Mouse (Mus musculus) T-cell, adult 2 months (primary cell): ENCODE results near the gene Fhad1.

Experiments
- DNase-seq: peaks from one replicate; pipeline ENCODE4 v3.0.0; 2022; ENCODE audit warnings: low spot score

Fhad1 gene

GRCm38 (mm10) chr4:141930001-141930400 is 84.9 kb downstream of the Fhad1 start:
- no peak for DNase-seq

DNA sequence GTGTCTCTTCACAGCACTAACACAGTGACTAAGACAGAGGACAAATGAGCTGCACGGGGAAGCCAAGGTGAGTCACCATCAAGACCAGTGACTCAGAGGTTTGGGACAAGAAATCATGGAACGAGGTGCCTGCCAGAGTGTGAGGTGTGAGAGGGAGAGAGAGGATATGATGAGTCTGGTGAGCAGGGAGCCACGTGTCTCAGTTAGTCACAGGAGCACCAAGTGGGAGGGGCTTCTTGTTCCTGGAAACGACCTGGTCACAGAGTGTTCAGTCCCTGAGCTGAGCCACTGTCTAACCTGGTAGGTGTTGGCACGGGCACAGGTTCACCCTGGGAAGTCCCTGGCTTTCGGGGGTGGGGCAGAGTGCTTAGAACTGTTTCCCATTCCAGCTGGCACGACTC is 86.0 kb downstream of the Fhad1 start:
- no peak for DNase-seq

DNA sequence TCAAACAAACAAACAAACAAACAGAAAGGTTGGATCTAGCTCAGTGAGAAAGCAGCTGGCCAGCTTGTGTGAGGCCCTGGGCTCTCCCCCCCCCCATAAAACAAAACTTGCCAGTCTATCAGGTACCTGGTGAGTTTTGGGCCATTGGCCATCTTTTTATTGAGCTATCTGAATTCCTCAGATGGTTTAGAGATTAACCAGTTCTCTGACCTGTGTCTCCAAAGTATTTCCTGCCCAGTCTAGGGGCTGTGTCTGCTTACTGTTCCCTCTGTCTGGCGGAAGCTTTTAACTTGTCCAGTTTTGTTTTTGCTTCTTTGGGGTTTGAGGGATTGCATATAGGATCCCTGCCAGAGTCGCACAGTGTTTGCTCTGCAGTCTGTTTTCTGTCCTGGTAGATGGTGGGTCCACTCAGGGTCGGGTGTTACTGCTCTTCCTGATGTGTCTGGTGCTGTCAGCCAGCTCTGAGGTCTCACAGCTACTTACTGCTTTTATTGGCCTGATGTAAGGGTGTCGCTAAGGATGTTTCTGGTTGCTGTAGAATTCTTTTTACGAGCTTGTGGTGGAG is 89.0 kb downstream of the Fhad1 start:
- DNase-seq = no peak

- DNase-seq = no peak
Observed at GRCm38 (mm10) chr4:141923961-141924360, 90.9 kb downstream of the Fhad1 start.

- DNase-seq = no peak
Observed at GRCm38 (mm10) chr4:141920391-141920790, 94.5 kb downstream of the Fhad1 start.

DNA sequence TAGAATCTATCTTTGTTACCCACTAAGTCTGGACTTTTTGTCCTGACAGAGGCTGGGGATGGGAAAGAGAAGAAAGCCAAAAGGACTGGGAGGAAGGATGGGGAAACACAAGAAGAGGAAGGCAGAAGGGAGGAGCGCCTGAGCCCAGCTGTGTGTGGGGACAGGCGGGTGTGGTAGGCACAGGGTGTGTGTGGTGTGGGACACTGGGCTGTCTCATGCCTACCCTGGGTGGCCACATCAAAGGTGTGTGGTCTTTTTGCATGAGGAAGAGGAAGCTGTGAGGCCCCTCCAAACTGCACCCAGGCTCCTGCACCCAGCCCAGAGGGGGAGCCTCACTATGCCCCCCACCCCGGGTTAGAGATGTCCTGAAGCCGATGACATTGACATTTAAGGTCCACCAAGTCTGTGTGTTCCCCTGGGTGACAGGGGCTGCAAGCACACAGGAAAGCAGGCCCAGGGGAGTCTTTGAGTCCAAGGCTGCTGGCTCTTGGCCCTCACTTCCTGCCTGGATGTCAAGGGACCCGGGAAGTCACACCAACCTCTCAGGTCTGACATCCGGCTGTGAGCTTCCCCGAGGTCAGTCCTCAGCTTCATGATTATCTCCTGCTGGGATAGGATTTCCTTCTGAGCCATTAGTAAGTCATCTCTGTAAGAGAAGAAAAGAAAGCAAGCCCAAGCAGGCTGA is 97.0 kb downstream of the Fhad1 start:
- no peak for DNase-seq

DNA sequence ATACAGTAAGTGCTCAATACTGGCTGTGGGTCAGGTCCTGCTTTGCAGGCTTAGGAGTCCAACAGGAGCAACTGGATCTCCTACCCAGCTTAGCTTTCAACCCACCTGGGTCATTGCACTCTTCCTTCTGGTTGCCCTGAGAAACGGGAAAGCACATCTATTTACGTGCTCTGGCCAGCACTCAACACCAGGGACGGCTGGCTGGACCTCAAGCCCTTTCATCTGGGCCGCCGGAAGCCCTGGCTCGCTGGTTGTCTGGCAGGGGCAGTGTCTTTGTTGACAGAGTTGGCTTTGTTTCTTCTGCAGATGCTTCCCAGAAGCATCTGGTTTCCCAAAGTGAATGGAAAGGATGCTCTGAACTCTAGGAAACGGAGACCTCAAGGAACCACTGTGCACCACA is 100.8 kb downstream of the Fhad1 start:
- no peak for DNase-seq

GRCm38 (mm10) chr4:141913201-141913993 is 101.5 kb downstream of the Fhad1 start:
- DNase-seq = no peak

GRCm38 (mm10) chr4:141904710-141905109 is 110.2 kb downstream of the Fhad1 start:
- DNase-seq = no peak

- no peak for DNase-seq
Observed at GRCm38 (mm10) chr4:141902479-141902858, 112.4 kb downstream of the Fhad1 start.

- no peak for DNase-seq
Observed at GRCm38 (mm10) chr4:141901711-141902478, 113.0 kb downstream of the Fhad1 start.

DNA sequence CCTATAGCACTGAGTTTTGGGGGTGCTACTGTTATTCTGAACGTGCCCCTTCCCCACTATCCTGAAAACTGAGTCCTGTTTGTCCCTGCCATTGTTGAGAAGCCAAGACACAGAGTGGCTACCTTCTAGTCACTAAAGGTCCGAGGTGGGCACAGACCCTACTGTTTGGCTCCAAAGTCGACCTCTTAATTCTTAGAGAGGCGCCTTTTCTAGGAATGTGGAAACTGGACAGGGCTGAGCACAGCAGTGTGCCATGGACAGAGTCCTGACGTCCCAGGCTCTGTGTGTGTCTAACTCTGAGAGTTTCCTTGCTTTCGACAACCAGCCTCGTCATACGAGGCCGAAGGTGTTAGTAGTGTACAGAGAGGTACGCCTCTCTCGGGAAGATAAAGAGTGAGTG is 114.5 kb downstream of the Fhad1 start:
- no peak for DNase-seq

GRCm38 (mm10) chr4:141899936-141900335 is 114.9 kb downstream of the Fhad1 start:
- no peak for DNase-seq

DNA sequence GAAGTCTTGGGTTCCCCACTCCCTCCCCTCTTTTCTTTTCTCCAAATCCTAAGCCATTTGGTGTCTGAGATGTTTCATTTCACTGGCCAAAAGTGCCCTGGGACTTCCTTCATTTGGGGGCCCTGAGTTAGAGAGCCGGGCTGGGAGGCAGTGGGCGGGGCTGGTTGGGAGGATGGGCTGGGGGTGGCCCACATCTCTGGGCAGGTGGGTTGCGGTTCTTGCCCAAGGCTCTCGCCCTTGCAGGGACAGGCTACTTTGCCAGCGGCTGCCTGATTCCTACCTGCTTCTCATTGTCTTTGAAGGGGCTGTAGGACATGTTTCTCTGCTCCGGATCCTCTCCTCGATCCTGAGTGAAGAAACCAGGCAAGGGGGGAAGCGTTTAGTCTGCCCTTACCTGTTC is 116.0 kb downstream of the Fhad1 start:
- DNase-seq = no peak

DNA sequence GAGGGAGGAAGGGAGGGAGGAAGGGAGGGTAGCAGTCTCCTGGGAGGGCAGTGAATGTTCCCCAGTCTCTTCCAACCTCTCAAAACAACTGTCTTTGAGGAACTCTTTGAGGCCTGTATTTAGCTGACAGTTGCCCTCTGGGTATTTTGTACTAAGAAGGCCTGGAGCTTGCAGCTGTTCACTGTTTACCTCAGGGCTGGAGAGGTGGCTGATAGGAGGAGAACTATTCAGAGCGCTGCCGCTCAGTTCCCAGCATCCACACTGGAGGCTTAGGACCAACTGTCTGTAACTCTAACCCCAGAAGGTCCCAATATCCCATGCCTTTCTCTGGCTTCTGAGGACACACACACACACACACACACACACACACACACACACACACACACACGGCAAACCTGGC is 117.0 kb downstream of the Fhad1 start:
- no peak for DNase-seq

DNA sequence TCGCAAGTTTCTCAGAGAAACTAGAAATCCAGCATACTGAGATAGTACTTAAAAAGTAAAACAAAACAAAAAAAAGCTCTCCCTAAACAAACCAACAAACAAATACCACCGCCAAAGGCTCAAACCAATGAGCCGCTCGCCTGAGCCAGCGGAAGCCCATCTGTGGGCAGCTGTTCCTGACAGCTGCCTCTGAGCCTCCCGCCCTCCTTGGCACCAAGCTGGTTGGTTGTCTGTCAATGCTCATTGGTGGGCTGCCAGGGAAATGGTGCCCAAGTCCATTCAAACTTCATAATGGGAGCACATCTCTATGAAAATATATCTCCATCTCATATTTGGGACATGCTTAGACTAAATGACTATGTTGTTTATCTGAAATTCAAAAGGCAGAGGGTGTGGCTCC is 117.7 kb downstream of the Fhad1 start:
- DNase-seq = no peak

DNA sequence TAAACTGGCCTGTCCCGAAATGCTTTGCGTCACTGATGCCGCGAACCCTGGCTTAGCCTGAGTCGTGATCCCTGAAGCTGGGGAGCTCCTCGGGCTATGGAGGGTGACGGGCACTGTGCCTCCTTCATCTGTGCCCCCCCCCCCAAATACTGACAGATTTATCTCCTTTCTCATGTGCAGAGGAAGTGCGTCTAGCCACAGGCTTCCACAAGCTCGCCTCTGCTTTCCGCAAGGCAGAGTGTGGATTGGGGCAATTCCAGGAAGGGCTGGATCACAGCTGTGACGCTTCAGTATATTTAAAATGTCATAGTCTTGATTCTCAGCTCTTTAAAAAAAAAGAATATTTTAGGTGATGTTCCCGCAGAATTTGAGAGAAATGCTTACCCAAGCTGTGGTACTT is 119.1 kb downstream of the Fhad1 start:
- no peak for DNase-seq

DNA sequence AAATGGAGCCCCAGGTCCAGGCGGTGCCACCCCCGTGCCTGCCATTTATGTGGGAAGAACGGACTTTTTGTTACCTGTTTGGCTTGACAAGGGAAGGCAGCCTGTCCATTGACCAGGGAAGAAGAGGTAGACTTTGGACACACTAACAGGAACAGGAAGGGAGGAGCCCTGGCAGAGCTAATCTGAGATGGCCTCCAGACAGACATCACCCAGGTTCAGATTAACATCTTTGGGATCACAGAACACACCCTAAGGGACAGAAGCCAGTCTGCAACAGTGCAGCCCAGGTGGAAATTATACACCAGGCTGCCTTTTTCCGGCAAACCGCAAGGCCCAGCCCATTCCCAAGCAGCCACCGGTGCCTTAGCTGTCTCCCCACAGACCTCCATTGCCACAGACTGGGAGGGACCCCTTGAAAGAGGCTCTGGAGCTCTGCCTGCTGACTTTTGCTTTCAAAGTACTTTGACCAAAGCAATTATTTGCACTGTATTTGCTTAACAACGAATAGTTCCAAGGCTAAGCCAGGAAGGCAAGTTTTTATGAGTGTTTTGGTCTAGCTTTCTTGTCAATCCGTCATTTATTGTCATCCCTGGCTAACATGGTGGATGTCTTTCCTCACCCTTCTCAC is 121.6 kb downstream of the Fhad1 start:
- no peak for DNase-seq

GRCm38 (mm10) chr4:141886385-141886968 is 128.4 kb downstream of the Fhad1 start:
- DNase-seq = no peak

DNA sequence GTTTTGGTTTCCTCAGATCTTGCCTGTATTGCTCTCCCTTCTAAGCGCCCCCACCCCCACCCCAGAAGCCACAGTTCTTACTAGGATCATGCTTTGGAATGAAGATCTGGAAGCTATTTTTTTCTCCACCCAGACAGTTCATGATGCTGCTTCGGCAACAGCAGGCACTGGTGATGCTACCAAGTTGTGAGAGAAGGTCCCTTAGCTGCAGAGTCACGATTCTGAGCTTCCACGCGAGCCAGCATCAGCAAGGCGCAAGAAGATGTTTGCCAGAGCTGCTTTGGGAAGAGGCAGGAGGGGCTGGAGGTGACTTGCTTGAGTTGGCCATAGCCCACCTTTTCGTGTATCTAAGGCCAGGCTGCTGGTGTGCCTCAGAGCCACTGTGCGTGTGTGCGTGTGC is 129.4 kb downstream of the Fhad1 start:
- no peak for DNase-seq

DNA sequence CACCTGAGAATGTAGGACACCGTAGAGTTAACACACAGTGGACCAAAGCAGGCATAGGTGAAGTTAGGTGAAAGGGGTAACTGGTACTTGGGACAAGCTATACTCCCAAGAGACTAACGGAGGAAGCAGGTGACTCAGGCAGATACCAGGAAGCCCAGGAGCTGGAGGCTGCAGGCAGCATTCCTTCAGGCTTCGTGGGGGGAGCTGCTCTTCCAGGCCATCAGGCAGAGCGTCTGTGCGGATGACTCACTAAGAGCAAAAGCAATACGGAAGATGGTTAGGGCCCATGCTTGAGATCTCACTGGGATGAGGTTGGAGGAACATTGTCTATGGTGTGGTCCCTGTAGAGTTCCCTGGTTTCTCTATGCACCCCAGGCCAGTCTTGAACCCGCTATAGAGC is 132.0 kb downstream of the Fhad1 start:
- no peak for DNase-seq

DNA sequence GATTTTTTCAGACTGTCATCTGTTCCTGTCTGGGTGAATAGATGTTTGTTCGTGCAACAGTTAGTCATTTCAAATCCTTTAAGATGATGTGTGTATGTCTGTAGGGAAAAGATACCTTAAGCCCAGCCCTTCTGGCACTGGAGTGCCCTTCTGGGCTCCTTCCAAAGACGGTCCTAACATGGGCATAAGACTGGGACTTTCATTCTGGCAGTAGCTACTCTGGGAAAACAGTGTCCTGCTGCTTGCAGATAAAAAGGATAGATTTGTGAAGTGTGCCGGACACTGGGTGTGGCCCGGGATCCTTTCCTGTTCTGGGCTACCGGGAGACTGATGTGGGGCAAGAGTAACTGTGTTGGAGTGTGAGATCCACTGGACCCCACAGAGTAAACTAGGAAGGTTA is 132.9 kb downstream of the Fhad1 start:
- no peak for DNase-seq
